Mouse (Mus musculus): ENCODE measurements at regions not wholly inside any gene's neighbourhood (a gene's known extent, or its start where the extent isn't known, plus 50 kb on each side); places are given as distances from the start of the nearest gene placed in this dataset.
A peak's percentile ranks its signal among the peaks of the same experiment; 100 is the strongest.

- TF ChIP-seq CTCF (IDR thresholded peaks at IDR 0.05; ENCODE audit: borderline replicate concordance, extremely low read depth, insufficient read depth, insufficient read length) (no peak), POLR2A (IDR thresholded peaks at IDR 0.05; ENCODE audit: borderline replicate concordance, extremely low read depth, insufficient read depth, insufficient read length, poor library complexity, severe bottlenecking) (no peak)
- peak; percentile 34 for DNase-seq (ENCODE audit: low read depth)
These were observed 671.2 kb upstream of the Stxbp6 start for GRCm38 (mm10) chr12:45745697-45746096.

GRCm38 (mm10) chr12:45744619-45745018 lies 670.1 kb upstream of the Stxbp6 start:
- TF ChIP-seq CTCF (IDR thresholded peaks at IDR 0.05; ENCODE audit: borderline replicate concordance, extremely low read depth, insufficient read depth, insufficient read length) (no peak), POLR2A (IDR thresholded peaks at IDR 0.05; ENCODE audit: borderline replicate concordance, extremely low read depth, insufficient read depth, insufficient read length, poor library complexity, severe bottlenecking) (no peak)
- DNase-seq (ENCODE audit: low read depth): no peak

- TF ChIP-seq POLR2A (IDR thresholded peaks at IDR 0.05; ENCODE audit: borderline replicate concordance, extremely low read depth, insufficient read depth, insufficient read length, poor library complexity, severe bottlenecking) (no peak), CTCF (IDR thresholded peaks at IDR 0.05; ENCODE audit: borderline replicate concordance, extremely low read depth, insufficient read depth, insufficient read length) (no peak)
- peak; percentile 16 for DNase-seq (ENCODE audit: low read depth)
These were observed 659.2 kb upstream of the Stxbp6 start for GRCm38 (mm10) chr12:45733661-45734060.

GRCm38 (mm10) chr12:45724565-45725370 lies 650.3 kb upstream of the Stxbp6 start:
- TF ChIP-seq POLR2A (IDR thresholded peaks at IDR 0.05; ENCODE audit: borderline replicate concordance, extremely low read depth, insufficient read depth, insufficient read length, poor library complexity, severe bottlenecking) (no peak), CTCF (IDR thresholded peaks at IDR 0.05; ENCODE audit: borderline replicate concordance, extremely low read depth, insufficient read depth, insufficient read length) (no peak)
- DNase-seq (ENCODE audit: low read depth): no peak

GRCm38 (mm10) chr12:45711351-45711750 lies 636.8 kb upstream of the Stxbp6 start:
- peak; percentile 42 for DNase-seq (ENCODE audit: low read depth)
- TF ChIP-seq POLR2A (IDR thresholded peaks at IDR 0.05; ENCODE audit: borderline replicate concordance, extremely low read depth, insufficient read depth, insufficient read length, poor library complexity, severe bottlenecking) (no peak), CTCF (IDR thresholded peaks at IDR 0.05; ENCODE audit: borderline replicate concordance, extremely low read depth, insufficient read depth, insufficient read length) (no peak)

- TF ChIP-seq POLR2A (IDR thresholded peaks at IDR 0.05; ENCODE audit: borderline replicate concordance, extremely low read depth, insufficient read depth, insufficient read length, poor library complexity, severe bottlenecking): no peak
- TF ChIP-seq CTCF (IDR thresholded peaks at IDR 0.05; ENCODE audit: borderline replicate concordance, extremely low read depth, insufficient read depth, insufficient read length): no peak
These were observed 636.3 kb upstream of the Stxbp6 start for GRCm38 (mm10) chr12:45710766-45711165.

GRCm38 (mm10) chr12:45689291-45689690 lies 614.8 kb upstream of the Stxbp6 start:
- TF ChIP-seq CTCF (IDR thresholded peaks at IDR 0.05; ENCODE audit: borderline replicate concordance, extremely low read depth, insufficient read depth, insufficient read length) (no peak), POLR2A (IDR thresholded peaks at IDR 0.05; ENCODE audit: borderline replicate concordance, extremely low read depth, insufficient read depth, insufficient read length, poor library complexity, severe bottlenecking) (no peak)
- no peak for DNase-seq (ENCODE audit: low read depth)

More at GRCm38 (mm10) chr12:45710766-45711165, 636.3 kb upstream of the Stxbp6 start:
- DNase-seq (ENCODE audit: low read depth): peak; percentile 25

GRCm38 (mm10) chr12:45686765-45687164 lies 612.3 kb upstream of the Stxbp6 start:
- TF ChIP-seq CTCF (IDR thresholded peaks at IDR 0.05; ENCODE audit: borderline replicate concordance, extremely low read depth, insufficient read depth, insufficient read length) (no peak), POLR2A (IDR thresholded peaks at IDR 0.05; ENCODE audit: borderline replicate concordance, extremely low read depth, insufficient read depth, insufficient read length, poor library complexity, severe bottlenecking) (no peak)
- no peak for DNase-seq (ENCODE audit: low read depth)

GRCm38 (mm10) chr12:45672361-45672760 lies 597.9 kb upstream of the Stxbp6 start:
- TF ChIP-seq CTCF (IDR thresholded peaks at IDR 0.05; ENCODE audit: borderline replicate concordance, extremely low read depth, insufficient read depth, insufficient read length): no peak
- no peak for TF ChIP-seq POLR2A (IDR thresholded peaks at IDR 0.05; ENCODE audit: borderline replicate concordance, extremely low read depth, insufficient read depth, insufficient read length, poor library complexity, severe bottlenecking)
- DNase-seq (ENCODE audit: low read depth): peak; percentile 78

GRCm38 (mm10) chr12:45671554-45671948 lies 597.0 kb upstream of the Stxbp6 start:
- DNase-seq (ENCODE audit: low read depth): peak; percentile 77
- TF ChIP-seq CTCF (IDR thresholded peaks at IDR 0.05; ENCODE audit: borderline replicate concordance, extremely low read depth, insufficient read depth, insufficient read length) (no peak), POLR2A (IDR thresholded peaks at IDR 0.05; ENCODE audit: borderline replicate concordance, extremely low read depth, insufficient read depth, insufficient read length, poor library complexity, severe bottlenecking) (no peak)

- TF ChIP-seq POLR2A (IDR thresholded peaks at IDR 0.05; ENCODE audit: borderline replicate concordance, extremely low read depth, insufficient read depth, insufficient read length, poor library complexity, severe bottlenecking): no peak
- TF ChIP-seq CTCF (IDR thresholded peaks at IDR 0.05; ENCODE audit: borderline replicate concordance, extremely low read depth, insufficient read depth, insufficient read length): no peak
- peak; percentile 51 for DNase-seq (ENCODE audit: low read depth)
These were observed 596.5 kb upstream of the Stxbp6 start for GRCm38 (mm10) chr12:45670874-45671553.

Measured in brain, embryonic 14.5 days (tissue).